In genomic region chr17:46123953-46124700, GRCm38 (mm10) we compare ENCODE assay signal across 20 mouse cellular contexts. TPM values are rescaled to one million over a fixed set of nuclear protein-coding genes. Genes with fewer than 3 reads are reported as not detected.
DNase-seq lines count a peak whose midpoint lies in the region; ATAC-seq and TF ChIP-seq lines count a peak whose summit lies in the region.
"Had no signal": no experiment of that assay in that cellular context is flagged by ENCODE, and none has a peak within 500 bp of the region (broad histone marks: within the 10 kb centered on the region; RNA-seq: fewer than 3 reads in every experiment).

No protein-coding gene starts in this region.

- H3K4me2 ChIP-seq in heart, embryonic 13.5 days, result no peak overlapping the region
- H3K4me2 ChIP-seq: forebrain, embryonic 12.5 days; liver, embryonic 11.5 days; lung, embryonic 15.5 days; neural tube, embryonic 15.5 days had no signal

- no peaks in the 10 kb centered on the region for H3K27me3 ChIP-seq in heart, adult 2 months (ENCODE audit: control insufficient read depth, insufficient read depth, low read length)
- H3K27me3 ChIP-seq in heart, embryonic 10.5 days (ENCODE audit: insufficient read depth, poor library complexity, severe bottlenecking), result no peaks in the 10 kb centered on the region
- no peaks in the 10 kb centered on the region for H3K27me3 ChIP-seq in heart, embryonic 13.5 days (replicated peaks)
- H3K27me3 ChIP-seq: forebrain, embryonic 12.5 days; lung, embryonic 15.5 days; neural tube, embryonic 15.5 days had no signal

- peak overlapping the region; percentile 89 for H3K27ac ChIP-seq in heart, adult 2 months
- no peak overlapping the region for H3K27ac ChIP-seq in heart, embryonic 10.5 days
- peak overlapping the region; percentile 32 for H3K27ac ChIP-seq in heart, embryonic 13.5 days (replicated peaks)
- H3K27ac ChIP-seq: embryonic facial prominence, embryonic 10.5 days; forebrain, embryonic 12.5 days; lung, embryonic 15.5 days; neural tube, embryonic 15.5 days had no signal

- TF ChIP-seq CTCF in heart, adult 2 months (IDR thresholded peaks at IDR 0.05), result peak; percentile 29; the same call in 1 of the 2 replicates

- no peaks in the 10 kb centered on the region for H3K36me3 ChIP-seq in heart, adult 2 months (ENCODE audit: control insufficient read depth, insufficient read depth, low read length)
- peaks cover 90% of the 10 kb centered on the region for H3K36me3 ChIP-seq in heart, embryonic 10.5 days
- peaks cover 86% of the 10 kb centered on the region for H3K36me3 ChIP-seq in heart, embryonic 13.5 days

- peak overlapping the region; percentile 16; the same call in 1 of the 2 replicates for H3K9ac ChIP-seq in heart, adult 2 months (ENCODE audit: low read depth, low read length)
- no peak overlapping the region for H3K9ac ChIP-seq in heart, embryonic 13.5 days
- H3K9ac ChIP-seq: forebrain, embryonic 12.5 days; lung, embryonic 15.5 days; neural tube, embryonic 15.5 days had no signal

- 50% methylated on average over 12 of the region's 12 CpGs for WGBS in heart, adult 2 months
- 84% methylated on average over 12 of the region's 12 CpGs for WGBS in heart, embryonic 10.5 days
- WGBS in heart, embryonic 13.5 days, result 64% methylated on average over 12 of the region's 12 CpGs

- peak; percentile 57 to 79 for DNase-seq in heart, adult 2 months
- no peak for DNase-seq in heart, embryonic 10.5 days (ENCODE audit: low spot score)
- peak; percentile 65 for DNase-seq in gastrocnemius, postnatal 25 days
- peak; percentile 46 for DNase-seq in heart, postnatal 4 days
- no peak for DNase-seq in spleen, postnatal 36 days (ENCODE audit: low spot score in 2 of 2)
- no peak for DNase-seq in right cerebral cortex, postnatal 25 days
- DNase-seq: adrenal gland, adult 2 months; cerebellum, adult 9-10 months; kidney, adult 9 months; kidney, postnatal 25 days; lung, postnatal 4 days; thymus, postnatal 14 days had no signal

- no peak for TF ChIP-seq POLR2A in heart, adult 2 months (IDR thresholded peaks at IDR 0.05; ENCODE audit: insufficient read depth, low read depth, low read length)

- 0 out of 2 replicates have a peak, but pooled peaks have one; percentile 27 for ATAC-seq in heart, embryonic 13.5 days (ENCODE audit: extremely low read depth, insufficient number of reproducible peaks, low FRiP score, low TSS enrichment)
- ATAC-seq: midbrain, embryonic 16.5 days had no signal

- peak; percentile 98 for TF ChIP-seq EP300 in heart, adult 2 months (IDR thresholded peaks at IDR 0.05; ENCODE audit: insufficient read depth, low read depth, low read length)

- H3K79me2 ChIP-seq in heart, adult 2 months (replicated peaks; ENCODE audit: control insufficient read depth, insufficient read depth, low read length), result no peaks in the 10 kb centered on the region

- intact Hi-C loops in heart, adult 2 months (cut with DNase I), result loop anchor here (5.0 kb wide), 1 partner anchor 312 kb away; no protein-coding TSS in a partner anchor

- peaks cover 4% of the 10 kb centered on the region for H3K4me1 ChIP-seq in heart, adult 2 months (ENCODE audit: control insufficient read depth, insufficient read depth, low read length)
- 0 out of 2 replicates have a peak, but pooled peaks cover 3% of the 10 kb centered on the region for H3K4me1 ChIP-seq in heart, embryonic 10.5 days
- H3K4me1 ChIP-seq in heart, embryonic 13.5 days, result peaks cover 19% of the 10 kb centered on the region
- H3K4me1 ChIP-seq: embryonic facial prominence, embryonic 10.5 days; forebrain, embryonic 12.5 days; neural tube, embryonic 15.5 days had no signal

- peak overlapping the region; percentile 27 for H3K4me3 ChIP-seq in heart, adult 2 months
- no peak overlapping the region for H3K4me3 ChIP-seq in heart, embryonic 10.5 days
- no peak overlapping the region for H3K4me3 ChIP-seq in heart, embryonic 13.5 days
- H3K4me3 ChIP-seq: embryonic facial prominence, embryonic 10.5 days; forebrain, embryonic 12.5 days; limb, embryonic 10.5 days; lung, embryonic 15.5 days; neural tube, embryonic 15.5 days had no signal

- no peaks in the 10 kb centered on the region for H3K9me3 ChIP-seq in heart, embryonic 10.5 days
- no peaks in the 10 kb centered on the region for H3K9me3 ChIP-seq in heart, embryonic 13.5 days
- H3K9me3 ChIP-seq: embryonic facial prominence, embryonic 10.5 days; forebrain, embryonic 12.5 days; limb, embryonic 10.5 days; lung, embryonic 15.5 days; neural tube, embryonic 15.5 days had no signal

RNA-seq across cellular contexts. Expression of gene Mrps18a, which starts 13.3 kb away (rescaled TPM):
- total RNA-seq in heart, adult 2 months (2021), result 100 to 1,000 TPM; 128 to 140 TPM
- 99.4 and 99.6 TPM in 2 replicates for polyA plus RNA-seq in heart, adult 2 months (2012; rRNA removed)
- 150 and 166 TPM in 2 replicates for polyA plus RNA-seq in heart, embryonic 10.5 days (2016; fragmentation: Nextera tagmentation; extraction: Ambion mirVana)
- 10 to 100 TPM; 74.1 to 79.3 TPM for total RNA-seq in gastrocnemius, postnatal 25 days (2021)
- 123 and 132 TPM in 2 replicates for polyA plus RNA-seq in heart, embryonic 13.5 days (2015; fragmentation: Nextera tagmentation; extraction: Ambion mirVana)
- 100 to 1,000 TPM; 106 to 110 TPM for total RNA-seq in heart, postnatal 4 days (2021)

RNA-seq across cellular contexts. Expression of gene Rsph9, which starts 19.9 kb away (rescaled TPM):
- 1 to 10 TPM; 1.0 to 1.4 TPM for total RNA-seq in heart, adult 2 months (2021)
- 1.7 and 2.4 TPM in 2 replicates for polyA plus RNA-seq in heart, adult 2 months (2012; rRNA removed)
- 5.1 and 7.3 TPM in 2 replicates for polyA plus RNA-seq in heart, embryonic 10.5 days (2016; fragmentation: Nextera tagmentation; extraction: Ambion mirVana)
- under 1 TPM; 0.29 to 0.38 TPM for total RNA-seq in gastrocnemius, postnatal 25 days (2021)
- 6.0 and 6.1 TPM in 2 replicates for polyA plus RNA-seq in heart, embryonic 13.5 days (2015; fragmentation: Nextera tagmentation; extraction: Ambion mirVana)
- total RNA-seq in heart, postnatal 4 days (2021), result 1 to 10 TPM; 1.5 to 2.8 TPM

RNA-seq across cellular contexts. Expression of gene Mad2l1bp, which starts 29.2 kb away (rescaled TPM):
- total RNA-seq in heart, adult 2 months (2021), result 10 to 100 TPM; 17.1 to 24.1 TPM
- 21.0 and 27.1 TPM in 2 replicates for polyA plus RNA-seq in heart, adult 2 months (2012; rRNA removed)
- polyA plus RNA-seq in heart, embryonic 10.5 days (2016; fragmentation: Nextera tagmentation; extraction: Ambion mirVana), result 39.9 and 41.6 TPM in 2 replicates
- 10 to 100 TPM; 16.5 to 18.3 TPM for total RNA-seq in gastrocnemius, postnatal 25 days (2021)
- polyA plus RNA-seq in heart, embryonic 13.5 days (2015; fragmentation: Nextera tagmentation; extraction: Ambion mirVana), result 28.1 and 30.5 TPM in 2 replicates
- 10 to 100 TPM; 16.2 to 17.5 TPM for total RNA-seq in heart, postnatal 4 days (2021)

RNA-seq across cellular contexts. Expression of gene Gtpbp2, which starts 36.7 kb away (rescaled TPM):
- total RNA-seq in heart, adult 2 months (2021), result 10 to 100 TPM; 55.2 to 57.3 TPM
- 94.4 and 132 TPM in 2 replicates for polyA plus RNA-seq in heart, adult 2 months (2012; rRNA removed)
- 32.3 and 34.9 TPM in 2 replicates for polyA plus RNA-seq in heart, embryonic 10.5 days (2016; fragmentation: Nextera tagmentation; extraction: Ambion mirVana)
- total RNA-seq in gastrocnemius, postnatal 25 days (2021), result 10 to 100 TPM; 46.5 to 50.8 TPM
- polyA plus RNA-seq in heart, embryonic 13.5 days (2015; fragmentation: Nextera tagmentation; extraction: Ambion mirVana), result 29.2 and 30.7 TPM in 2 replicates
- 10 to 100 TPM; 78.1 to 84.9 TPM for total RNA-seq in heart, postnatal 4 days (2021)

Comparison
In these comparisons a context has a peak if more than half of its experiments do, and no peak if none do; other contexts are left out.
1. DNase-seq: peak in heart, adult 2 months (2 of 2), gastrocnemius, postnatal 25 days (single experiment) and heart, postnatal 4 days (single experiment); none in heart, embryonic 10.5 days (single experiment), spleen, postnatal 36 days (0 of 2) and right cerebral cortex, postnatal 25 days (single experiment).